Mouse (Mus musculus): ENCODE measurements around the gene Large1. TPM values are rescaled to one million over a fixed set of nuclear protein-coding genes. Genes with fewer than 3 reads are reported as not detected.

The Large1 gene
- polyA plus RNA-seq, 1 experiment from 2014 or later: 8.3 TPM

DNA sequence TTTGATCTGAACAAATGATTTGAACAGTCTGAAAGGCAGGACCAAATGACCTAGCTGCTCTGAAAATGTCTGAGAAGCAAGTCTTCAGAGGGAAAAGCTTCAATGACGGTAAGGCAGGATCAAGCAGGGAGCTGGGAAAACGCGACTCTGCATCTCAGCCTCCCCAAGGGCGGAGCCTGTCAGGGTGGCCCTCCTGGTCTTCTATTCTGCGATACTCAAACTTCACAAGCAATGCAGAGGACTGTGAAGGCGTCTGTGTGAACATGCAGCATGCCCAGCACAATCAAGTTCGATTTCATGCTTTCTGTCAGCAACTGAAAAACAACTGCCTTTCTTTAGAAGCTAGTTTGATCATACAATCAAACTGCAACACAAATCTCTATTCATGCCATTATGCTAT lies 586.6 kb downstream of the Large1 start:
- Histone ChIP-seq H3K4me2 (no peak overlapping the region), H3K36me3 (no peaks in the 10 kb centered on the region)
- WGBS: 29% methylated on average over 7 of the region's 7 CpGs

DNA sequence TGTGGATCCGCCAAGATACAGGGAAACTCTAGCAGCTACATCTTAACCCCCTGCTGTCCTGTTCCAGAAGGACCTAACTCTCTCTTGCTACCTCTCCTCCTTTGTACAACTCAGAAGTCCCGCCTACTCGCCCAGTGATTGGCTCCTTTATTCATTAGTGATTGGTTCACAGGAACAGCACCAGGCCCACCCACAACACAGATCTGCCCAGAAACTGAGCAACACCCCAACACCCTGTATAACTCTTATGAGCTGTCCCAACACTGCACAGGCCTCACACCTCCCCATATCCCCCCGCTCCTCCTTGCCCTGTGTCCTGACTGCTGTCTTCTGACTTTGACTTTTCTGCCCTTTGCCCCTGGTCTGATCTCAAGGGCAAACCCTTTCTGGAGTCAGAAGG lies 587.6 kb downstream of the Large1 start:
- H3K4me1 ChIP-seq (replicated peaks): no peaks in the 10 kb centered on the region; the same call in 1 of the 2 replicates
- WGBS: 71% methylated on average over 4 of the region's 4 CpGs
- ATAC-seq (ENCODE audit: insufficient number of reproducible peaks, insufficient read depth, low FRiP score, low TSS enrichment, low read depth): no peak

More for the DNA sequence above, 586.6 kb downstream of the Large1 start:
- Histone ChIP-seq H3K4me1 (replicated peaks) (no peaks in the 10 kb centered on the region; the same call in 1 of the 2 replicates), H3K9me3 (no peaks in the 10 kb centered on the region), H3K27ac (no peak overlapping the region), H3K9ac (replicated peaks) (no peak overlapping the region), H3K27me3 (no peaks in the 10 kb centered on the region), H3K4me3 (replicated peaks) (no peak overlapping the region)
- no peak for ATAC-seq (ENCODE audit: insufficient number of reproducible peaks, insufficient read depth, low FRiP score, low TSS enrichment, low read depth)

More for the DNA sequence above, 587.6 kb downstream of the Large1 start:
- no peaks in the 10 kb centered on the region for H3K27me3 ChIP-seq
- no peaks in the 10 kb centered on the region for H3K9me3 ChIP-seq
- no peaks in the 10 kb centered on the region for H3K36me3 ChIP-seq
- H3K9ac ChIP-seq (replicated peaks): no peak overlapping the region
- H3K27ac ChIP-seq: no peak overlapping the region
- H3K4me3 ChIP-seq (replicated peaks): no peak overlapping the region
- no peak overlapping the region for H3K4me2 ChIP-seq

Small RNA genes within 50 kb of the gene (microRNA-seq; reads per million reads assigned to microRNA genes)
- 2.6 reads per million, percentile 5 among the genes with 10 or more reads in this experiment for gene Mir28b

All from limb, embryonic 12.5 days (tissue).